Mouse (Mus musculus): Measurements from ENCODE around the gene Cd63. TPM values are rescaled to one million over a fixed set of nuclear protein-coding genes. Genes with fewer than 3 reads are reported as not detected.

Gene Cd63
- polyA plus RNA-seq, 1 experiment from 2014 or later = 258 TPM

DNA sequence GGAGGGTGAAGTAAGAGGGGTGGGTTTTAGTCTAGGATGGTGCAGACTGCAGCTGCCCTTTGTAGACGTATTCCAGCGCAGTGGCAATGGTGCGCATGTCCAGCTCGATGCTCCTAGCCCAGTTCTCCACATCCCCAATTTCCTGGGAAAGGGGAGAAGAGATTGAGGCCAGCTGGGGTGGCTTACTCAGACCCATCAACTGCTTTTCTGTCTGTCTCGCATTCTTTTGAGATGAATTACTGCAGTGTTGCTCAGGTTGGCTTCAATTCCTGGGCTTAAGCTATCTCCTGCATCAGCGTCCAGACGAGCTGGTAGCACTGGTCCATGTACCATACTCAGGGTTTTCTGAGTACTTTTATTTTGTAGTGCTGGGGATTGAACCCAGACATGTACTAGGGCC lies 19.2 kb downstream of the Cd63 start:
- no peaks in the 10 kb centered on the region for H3K9me3 ChIP-seq (replicated peaks)
- H3K4me1 ChIP-seq = peaks cover 36% of the 10 kb centered on the region
- no peaks in the 10 kb centered on the region for H3K27me3 ChIP-seq
- ATAC-seq (ENCODE audit: low FRiP score) = no peak
- 76% methylated on average over 7 of the region's 7 CpGs for WGBS
- H3K4me2 ChIP-seq (replicated peaks) = no peak overlapping the region
- H3K36me3 ChIP-seq = peaks cover 25% of the 10 kb centered on the region
- H3K9ac ChIP-seq = no peak overlapping the region; the same call in 1 of the 2 replicates
- no peak overlapping the region for H3K4me3 ChIP-seq
- H3K27ac ChIP-seq = peak overlapping the region; percentile 57

DNA sequence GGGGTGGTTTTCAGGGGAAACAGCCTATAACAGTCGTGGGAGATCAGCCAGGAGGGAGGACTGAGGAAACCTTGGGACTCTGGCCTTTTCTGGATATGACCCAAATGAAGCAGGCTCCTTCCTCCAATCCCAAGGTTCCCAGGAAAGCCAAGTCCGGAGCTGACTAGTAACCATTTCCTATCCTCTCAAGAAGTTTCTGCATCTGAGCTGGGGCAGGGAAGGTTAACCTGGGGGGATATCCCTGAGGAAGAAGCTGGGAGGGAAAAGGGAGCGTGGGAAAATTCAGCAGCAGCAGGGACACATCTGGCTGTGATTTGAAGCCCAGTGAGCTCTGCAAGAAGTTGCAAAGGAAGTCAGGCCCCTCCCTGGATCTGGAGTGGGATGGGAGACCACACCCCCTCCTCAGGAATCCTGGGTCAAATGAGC lies 20.0 kb downstream of the Cd63 start:
- no peaks in the 10 kb centered on the region for H3K27me3 ChIP-seq
- no peak overlapping the region for H3K9ac ChIP-seq
- no peak overlapping the region for H3K27ac ChIP-seq
- H3K4me1 ChIP-seq = peaks cover 36% of the 10 kb centered on the region
- no peaks in the 10 kb centered on the region for H3K9me3 ChIP-seq (replicated peaks)
- H3K36me3 ChIP-seq = peaks cover 25% of the 10 kb centered on the region
- H3K4me3 ChIP-seq = no peak overlapping the region
- 74% methylated on average over 3 of the region's 3 CpGs for WGBS
- H3K4me2 ChIP-seq (replicated peaks) = no peak overlapping the region
- no peak for ATAC-seq (ENCODE audit: low FRiP score)

DNA sequence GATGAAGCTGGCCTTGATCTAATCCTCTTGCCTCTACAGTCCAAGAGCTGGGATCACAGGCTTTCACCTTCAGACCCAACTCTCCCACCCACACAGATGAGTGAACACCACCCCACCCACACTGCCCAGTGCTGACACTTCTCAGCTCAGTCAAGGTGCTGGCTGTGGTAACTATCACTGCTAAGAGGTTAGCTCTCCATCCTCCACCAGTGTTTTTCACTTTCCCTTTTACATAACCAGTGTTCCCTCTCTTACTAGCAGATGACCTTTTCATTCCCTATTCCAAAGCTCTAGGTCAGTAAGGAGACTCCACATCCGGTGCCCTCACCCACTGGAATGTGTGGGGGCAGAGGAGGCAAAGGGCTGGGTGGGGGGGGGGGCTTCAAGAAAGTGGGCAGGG lies 20.5 kb downstream of the Cd63 start:
- ATAC-seq (ENCODE audit: low FRiP score) = no peak
- 53% methylated on average over 1 of the region's 1 CpGs for WGBS
- peaks cover 36% of the 10 kb centered on the region for H3K4me1 ChIP-seq

DNA sequence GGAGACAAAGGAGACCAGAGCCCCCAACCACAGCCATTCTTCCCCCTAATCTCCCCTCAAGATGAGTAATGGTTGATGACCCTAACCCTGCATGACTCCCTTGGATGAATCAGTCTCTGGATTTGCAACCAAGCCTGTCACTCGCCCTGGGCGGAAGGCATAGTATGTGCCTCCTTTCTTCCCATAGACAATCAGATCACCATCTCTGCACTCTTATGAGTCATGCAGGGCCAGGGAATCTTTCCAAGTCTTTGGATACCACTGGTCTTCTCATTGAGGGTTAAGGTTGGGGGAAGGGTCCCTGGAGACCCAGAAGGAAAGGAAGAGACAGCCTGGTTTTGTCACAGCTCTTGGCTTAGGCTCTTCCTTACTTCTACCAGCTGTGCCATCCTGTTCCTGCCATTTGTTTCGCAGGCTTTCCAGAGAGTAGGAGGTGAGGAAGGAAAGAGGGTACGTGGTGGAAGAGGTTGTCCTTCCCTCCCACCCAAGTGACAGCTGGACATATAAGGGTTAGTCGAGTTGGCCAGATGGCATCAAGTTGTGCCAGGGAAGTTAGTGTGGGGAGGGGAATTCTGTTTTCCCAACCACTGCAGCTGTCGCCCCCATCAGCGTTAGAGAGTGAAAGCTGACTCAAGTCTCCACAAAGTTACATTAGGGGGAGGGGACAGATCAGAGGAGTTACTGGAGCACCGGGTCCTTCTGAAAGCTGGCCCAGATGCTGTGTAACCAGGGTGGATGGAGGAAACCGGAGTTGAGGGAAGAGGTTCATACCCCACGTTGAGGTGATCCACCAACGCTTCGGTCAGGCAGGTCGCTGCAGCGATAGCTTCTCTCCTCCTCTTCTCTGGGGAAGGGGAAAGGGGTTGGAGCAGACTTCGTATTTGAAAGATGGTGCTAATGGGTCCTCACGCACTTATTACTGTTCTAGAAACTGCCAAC lies 21.4 kb downstream of the Cd63 start:
- WGBS = 72% methylated on average over 16 of the region's 16 CpGs
- Histone ChIP-seq H3K27me3 (no peaks in the 10 kb centered on the region), H3K9ac (peak overlapping the region; percentile 80), H3K27ac (no peak overlapping the region), H3K4me1 (peaks cover 36% of the 10 kb centered on the region), H3K9me3 (replicated peaks) (no peaks in the 10 kb centered on the region), H3K36me3 (peaks cover 14% of the 10 kb centered on the region), H3K4me2 (replicated peaks) (peak overlapping the region; percentile 74), H3K4me3 (peak overlapping the region; percentile 80)
- no peak for ATAC-seq (ENCODE audit: low FRiP score)

More for the DNA sequence above, 20.5 kb downstream of the Cd63 start:
- Histone ChIP-seq H3K9ac (no peak overlapping the region), H3K4me2 (replicated peaks) (no peak overlapping the region), H3K36me3 (peaks cover 23% of the 10 kb centered on the region), H3K27me3 (no peaks in the 10 kb centered on the region), H3K4me3 (no peak overlapping the region), H3K27ac (no peak overlapping the region), H3K9me3 (replicated peaks) (no peaks in the 10 kb centered on the region)

DNA sequence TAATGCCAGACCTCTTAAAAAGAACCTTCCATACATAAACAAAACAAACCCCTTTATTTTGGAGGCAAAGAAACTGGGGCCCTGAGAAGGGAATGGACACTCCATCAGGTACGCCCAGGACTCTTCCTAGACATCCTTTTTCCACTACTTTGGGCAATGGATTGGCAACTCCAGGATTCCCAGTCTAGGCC lies 21.9 kb downstream of the Cd63 start, which contains the start of gene Rdh5:
TSS of gene Rdh5 (minus strand) at position 67 of the 191 bp plus-strand sequence.
- H3K27me3 ChIP-seq = peaks cover 3% of the 10 kb centered on the region; the same call in 1 of the 2 replicates
- H3K36me3 ChIP-seq = peaks cover 9% of the 10 kb centered on the region
- H3K4me2 ChIP-seq (replicated peaks) = peak within 1 kb of the TSS; percentile 74
- H3K4me1 ChIP-seq = peaks cover 36% of the 10 kb centered on the region
- 15% methylated on average over 1 of the region's 1 CpGs for WGBS
- peak within 1 kb of the TSS; percentile 80 for H3K4me3 ChIP-seq
- H3K9me3 ChIP-seq (replicated peaks) = no peaks in the 10 kb centered on the region
- H3K9ac ChIP-seq = peak within 1 kb of the TSS; percentile 80
- H3K27ac ChIP-seq = peak within 1 kb of the TSS; percentile 92
- ATAC-seq (ENCODE audit: low FRiP score) = no peak

DNA sequence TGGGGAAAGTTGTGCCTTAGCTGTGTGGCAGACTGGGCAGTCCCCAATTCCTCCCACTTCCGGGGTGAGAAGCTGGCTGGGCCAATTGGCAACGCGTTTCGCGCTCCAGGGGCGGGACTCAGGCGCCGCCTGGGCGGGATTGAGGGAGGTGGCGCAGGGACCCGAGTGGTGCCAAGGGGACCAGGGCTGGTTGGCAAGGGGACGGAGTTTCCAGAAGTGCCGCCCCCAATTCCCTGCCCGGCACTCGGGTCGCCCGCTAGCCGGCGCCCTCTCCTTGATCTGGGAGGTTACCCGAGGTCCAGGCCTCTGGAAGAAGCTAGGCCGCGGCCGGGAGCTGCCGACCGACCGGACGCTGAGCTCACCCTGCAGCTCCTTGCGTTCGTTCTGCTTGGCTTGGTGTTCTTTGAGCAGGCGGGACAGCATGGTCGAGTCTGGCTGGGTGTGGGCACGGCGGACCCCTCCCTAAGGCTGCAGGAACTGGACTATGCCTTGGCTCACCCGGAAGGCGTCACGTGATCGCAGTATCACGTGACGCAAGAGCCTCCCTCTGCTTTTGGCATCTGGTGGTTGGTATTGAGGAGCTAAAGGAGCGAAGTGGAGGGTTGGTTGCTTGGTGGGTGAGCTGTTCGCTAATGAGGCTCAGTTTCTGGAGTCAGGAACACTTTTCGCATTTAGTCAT lies 22.4 kb downstream of the Cd63 start:
- Histone ChIP-seq H3K9ac (peak overlapping the region; percentile 80), H3K4me3 (peak overlapping the region; percentile 80), H3K27me3 (peaks cover 7% of the 10 kb centered on the region; the same call in 1 of the 2 replicates), H3K36me3 (peaks cover 5% of the 10 kb centered on the region; the same call in 1 of the 2 replicates), H3K27ac (peak overlapping the region; percentile 92), H3K9me3 (replicated peaks) (no peaks in the 10 kb centered on the region), H3K4me2 (replicated peaks) (peak overlapping the region; percentile 74), H3K4me1 (peaks cover 36% of the 10 kb centered on the region)
- ATAC-seq (ENCODE audit: low FRiP score) = peak; percentile 98
- under 1% methylated on average over 42 of the region's 42 CpGs for WGBS

DNA sequence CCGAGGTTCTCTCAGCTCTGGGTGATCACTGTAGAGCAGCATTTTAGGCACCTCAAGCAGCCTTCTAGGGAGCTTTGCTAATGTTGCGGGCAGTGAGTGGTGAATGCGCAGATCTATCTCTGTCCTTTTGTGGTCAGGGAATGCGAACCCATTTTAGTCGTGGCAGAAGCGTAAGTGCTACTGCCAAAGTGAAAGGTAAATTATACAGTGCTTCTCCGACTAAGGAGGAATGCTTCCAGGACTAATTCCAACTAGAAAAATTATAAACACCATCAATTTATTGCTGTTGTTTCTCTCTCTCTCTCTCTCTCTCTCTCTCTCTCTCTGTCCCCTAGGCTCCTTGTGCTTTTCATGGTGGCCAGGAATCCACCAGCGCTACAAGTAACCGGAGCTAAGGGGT lies 23.1 kb downstream of the Cd63 start, which contains the start of gene Bloc1s1:
TSS of gene Bloc1s1 (minus strand) at position 101 of the 400 bp plus-strand sequence.
- Histone ChIP-seq H3K36me3 (peaks cover 5% of the 10 kb centered on the region; the same call in 1 of the 2 replicates), H3K27me3 (peaks cover 14% of the 10 kb centered on the region), H3K4me1 (peaks cover 36% of the 10 kb centered on the region), H3K9ac (peak within 1 kb of the TSS; percentile 80), H3K4me2 (replicated peaks) (peak within 1 kb of the TSS; percentile 74), H3K27ac (peak within 1 kb of the TSS; percentile 92), H3K4me3 (peak within 1 kb of the TSS; percentile 80), H3K9me3 (replicated peaks) (no peaks in the 10 kb centered on the region)
- no peak for ATAC-seq (ENCODE audit: low FRiP score)
- WGBS = 69% methylated on average over 9 of the region's 9 CpGs

DNA sequence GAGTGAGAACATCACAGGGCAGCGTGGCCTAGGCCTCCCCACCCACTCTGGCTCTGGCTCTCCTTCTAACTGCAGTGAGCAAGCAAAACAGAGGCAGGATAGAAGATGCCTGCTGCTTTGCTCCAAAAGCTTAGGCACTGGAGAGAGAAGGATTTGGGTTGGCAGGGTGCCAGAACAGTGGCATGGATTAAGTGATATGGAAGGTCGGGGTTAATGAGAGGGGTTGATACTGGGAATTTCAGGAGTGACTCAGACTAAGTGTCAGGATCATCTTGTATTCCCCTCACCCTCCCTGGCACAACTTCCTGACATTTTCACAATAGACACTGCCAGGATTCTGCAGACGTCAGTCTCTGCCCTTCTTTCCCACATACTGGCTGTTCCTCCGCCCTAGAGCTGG lies 27.6 kb downstream of the Cd63 start:
- H3K27me3 ChIP-seq = peaks cover 52% of the 10 kb centered on the region
- H3K4me3 ChIP-seq = no peak overlapping the region
- H3K9ac ChIP-seq = no peak overlapping the region
- H3K9me3 ChIP-seq (replicated peaks) = no peaks in the 10 kb centered on the region
- no peak overlapping the region for H3K4me2 ChIP-seq (replicated peaks)
- H3K36me3 ChIP-seq = no peaks in the 10 kb centered on the region
- H3K4me1 ChIP-seq = peaks cover 7% of the 10 kb centered on the region
- WGBS = 41% methylated on average over 4 of the region's 4 CpGs
- no peak overlapping the region for H3K27ac ChIP-seq
- ATAC-seq (ENCODE audit: low FRiP score) = no peak

DNA sequence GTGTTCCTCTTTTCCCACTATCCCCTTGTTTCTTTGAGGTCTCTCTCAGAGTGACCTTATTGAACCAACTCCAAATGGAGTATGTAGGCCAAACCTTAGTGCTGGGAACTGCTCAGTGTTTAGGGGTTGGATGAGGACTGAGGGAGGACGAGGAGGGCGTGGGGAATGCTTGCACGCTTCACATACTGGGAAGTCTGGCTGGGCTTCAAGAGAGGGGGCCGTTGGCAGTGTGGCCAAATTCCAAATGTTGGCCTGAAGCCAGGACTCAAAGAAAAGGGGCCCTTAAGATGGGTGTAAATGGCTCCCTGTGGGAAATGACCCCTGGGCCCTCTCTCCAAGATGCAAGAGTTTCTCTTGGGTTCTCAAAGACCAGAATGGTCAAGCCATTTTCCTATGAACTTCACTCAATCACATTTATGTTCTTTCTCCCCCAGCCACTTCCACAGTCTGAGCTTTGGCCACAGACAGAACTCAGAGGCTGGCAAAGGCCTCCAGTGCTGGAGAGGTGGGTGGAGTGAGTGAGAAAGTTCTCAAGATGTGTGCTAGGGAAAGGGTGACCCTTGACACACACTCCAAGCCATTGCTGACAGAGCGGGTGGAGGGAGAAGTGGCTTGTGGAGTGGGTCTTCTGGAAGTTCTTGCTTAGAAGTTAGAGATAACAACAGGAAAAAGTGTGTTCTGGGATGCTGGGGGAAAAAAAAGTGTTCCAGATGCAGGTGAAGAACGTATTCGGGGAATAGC lies 29.0 kb downstream of the Cd63 start:
- Histone ChIP-seq H3K27me3 (peaks cover 66% of the 10 kb centered on the region), H3K9me3 (replicated peaks) (no peaks in the 10 kb centered on the region), H3K9ac (no peak overlapping the region), H3K4me1 (peaks cover 12% of the 10 kb centered on the region), H3K36me3 (no peaks in the 10 kb centered on the region), H3K4me2 (replicated peaks) (no peak overlapping the region), H3K4me3 (no peak overlapping the region), H3K27ac (no peak overlapping the region)
- no peak for ATAC-seq (ENCODE audit: low FRiP score)
- 64% methylated on average over 7 of the region's 7 CpGs for WGBS

DNA sequence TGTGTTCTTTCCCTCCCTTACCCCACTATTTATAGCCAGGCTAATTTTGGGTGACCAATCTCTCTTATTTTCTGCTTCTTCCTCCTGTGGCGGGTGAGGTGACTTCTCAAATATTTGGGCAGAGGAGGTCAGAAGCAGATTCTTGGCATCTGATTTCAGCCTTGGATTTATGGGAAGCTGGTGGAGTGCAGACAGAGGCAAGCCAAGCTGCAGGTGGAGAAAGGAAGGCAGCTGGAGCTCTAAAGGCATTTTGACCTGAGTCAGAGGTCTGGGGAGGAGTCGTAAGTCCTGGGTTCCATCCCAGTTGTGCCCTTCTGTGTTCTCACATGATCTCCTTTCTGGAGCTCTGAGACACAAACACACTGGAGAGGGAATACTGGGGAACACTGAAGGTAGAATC lies 30.7 kb downstream of the Cd63 start:
- ATAC-seq (ENCODE audit: low FRiP score) = no peak
- H3K4me2 ChIP-seq (replicated peaks) = no peak overlapping the region
- H3K36me3 ChIP-seq = no peaks in the 10 kb centered on the region
- H3K4me1 ChIP-seq = peaks cover 12% of the 10 kb centered on the region
- no peak overlapping the region for H3K9ac ChIP-seq
- peaks cover 82% of the 10 kb centered on the region for H3K27me3 ChIP-seq
- 69% methylated on average over 2 of the region's 2 CpGs for WGBS
- no peaks in the 10 kb centered on the region for H3K9me3 ChIP-seq (replicated peaks)
- no peak overlapping the region for H3K27ac ChIP-seq
- H3K4me3 ChIP-seq = no peak overlapping the region

DNA sequence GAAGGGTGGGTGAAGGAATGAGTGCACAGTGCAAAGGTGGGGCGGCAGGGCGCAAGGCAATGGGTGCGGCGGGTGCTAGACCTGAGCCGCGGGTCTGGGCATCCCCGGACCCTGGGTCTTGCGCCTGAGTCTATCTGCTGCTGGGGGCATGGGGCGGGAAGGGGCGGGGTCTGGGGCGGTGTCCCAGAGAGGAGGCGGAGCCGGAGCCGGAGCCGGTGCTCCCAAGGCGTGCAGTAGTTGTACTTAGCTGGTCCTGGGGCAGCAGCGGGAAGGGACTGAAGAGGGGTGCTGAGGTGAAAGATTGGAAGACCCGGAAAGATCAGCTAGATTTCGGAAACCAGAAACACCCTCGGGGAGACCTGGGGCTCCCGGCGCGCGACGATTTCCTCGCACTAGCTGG lies 32.8 kb downstream of the Cd63 start, which contains the start of gene Itga7:
TSS of gene Itga7 (plus strand) at position 245 of the 400 bp plus-strand sequence.
- under 1% methylated on average over 26 of the region's 26 CpGs for WGBS
- peak within 1 kb of the TSS; percentile 39 for H3K4me3 ChIP-seq
- peaks cover 12% of the 10 kb centered on the region for H3K4me1 ChIP-seq
- peak within 1 kb of the TSS; percentile 62 for H3K4me2 ChIP-seq (replicated peaks)
- peaks cover 74% of the 10 kb centered on the region for H3K27me3 ChIP-seq
- no peak within 1 kb of the TSS for H3K27ac ChIP-seq
- ATAC-seq (ENCODE audit: low FRiP score) = peak; percentile 86
- H3K9me3 ChIP-seq (replicated peaks) = no peaks in the 10 kb centered on the region
- H3K36me3 ChIP-seq = no peaks in the 10 kb centered on the region
- H3K9ac ChIP-seq = peak within 1 kb of the TSS; percentile 51
